Mouse (Mus musculus): Measurements from ENCODE around the gene Reln. TPM values are rescaled to one million over a fixed set of nuclear protein-coding genes. Genes with fewer than 3 reads are reported as not detected.

Reln gene
- polyA plus RNA-seq, 1 experiment from 2014 or later = 1.8 TPM

GRCm38 (mm10) chr5:21914776-21915175, 429.7 kb downstream of the Reln start:
- Histone ChIP-seq H3K4me1 (ENCODE audit: insufficient read depth) (no peaks in the 10 kb centered on the region), H3K27me3 (ENCODE audit: insufficient read depth, low read length) (no peaks in the 10 kb centered on the region), H3K4me3 (ENCODE audit: low read depth, low read length) (no peak overlapping the region), H3K9ac (no peak overlapping the region), H3K9me3 (ENCODE audit: low read depth, low read length) (no peaks in the 10 kb centered on the region), H3K4me2 (no peak overlapping the region), H3K36me3 (ENCODE audit: insufficient read depth) (no peaks in the 10 kb centered on the region), H3K27ac (ENCODE audit: low read depth) (no peak overlapping the region)
- TF ChIP-seq CTCF (IDR thresholded peaks at IDR 0.05; ENCODE audit: low read depth) = no peak
- DNase-seq = no peak
- ATAC-seq (ENCODE audit: insufficient read depth) = no peak
- 41% methylated on average over 3 of the region's 3 CpGs for WGBS

GRCm38 (mm10) chr5:21912835-21913530, 431.5 kb downstream of the Reln start:
- Histone ChIP-seq H3K36me3 (ENCODE audit: insufficient read depth) (no peaks in the 10 kb centered on the region), H3K9me3 (ENCODE audit: low read depth, low read length) (no peaks in the 10 kb centered on the region), H3K4me2 (no peak overlapping the region), H3K9ac (no peak overlapping the region), H3K4me1 (ENCODE audit: insufficient read depth) (no peaks in the 10 kb centered on the region), H3K27me3 (ENCODE audit: insufficient read depth, low read length) (no peaks in the 10 kb centered on the region), H3K4me3 (ENCODE audit: low read depth, low read length) (no peak overlapping the region), H3K27ac (ENCODE audit: low read depth) (no peak overlapping the region)
- DNase-seq = no peak
- ATAC-seq (ENCODE audit: insufficient read depth) = no peak
- no peak for TF ChIP-seq CTCF (IDR thresholded peaks at IDR 0.05; ENCODE audit: low read depth)
- WGBS = 75% methylated on average over 23 of the region's 23 CpGs

- DNase-seq (no peak), ATAC-seq (ENCODE audit: insufficient read depth) (no peak)
- no peak overlapping the region for H3K4me3 ChIP-seq (ENCODE audit: low read depth, low read length)
- WGBS = 89% methylated on average over 12 of the region's 12 CpGs
- no peaks in the 10 kb centered on the region for H3K36me3 ChIP-seq (ENCODE audit: insufficient read depth)
- no peak overlapping the region for H3K27ac ChIP-seq (ENCODE audit: low read depth)
- no peaks in the 10 kb centered on the region for H3K9me3 ChIP-seq (ENCODE audit: low read depth, low read length)
- H3K4me1 ChIP-seq (ENCODE audit: insufficient read depth) = no peaks in the 10 kb centered on the region
- no peak for TF ChIP-seq CTCF (IDR thresholded peaks at IDR 0.05; ENCODE audit: low read depth)
- no peak overlapping the region for H3K4me2 ChIP-seq
- no peak overlapping the region for H3K9ac ChIP-seq
- H3K27me3 ChIP-seq (ENCODE audit: insufficient read depth, low read length) = no peaks in the 10 kb centered on the region
These were observed 433.8 kb downstream of the Reln start for GRCm38 (mm10) chr5:21910726-21911125.

GRCm38 (mm10) chr5:21909713-21910112, 434.8 kb downstream of the Reln start:
- no peak for ATAC-seq (ENCODE audit: insufficient read depth)

GRCm38 (mm10) chr5:21901411-21901810, 443.1 kb downstream of the Reln start:
- no peak for ATAC-seq (ENCODE audit: insufficient read depth)
- 53% methylated on average over 12 of the region's 12 CpGs for WGBS
- TF ChIP-seq CTCF (IDR thresholded peaks at IDR 0.05; ENCODE audit: low read depth) = no peak
- Histone ChIP-seq H3K36me3 (ENCODE audit: insufficient read depth) (no peaks in the 10 kb centered on the region), H3K27ac (ENCODE audit: low read depth) (no peak overlapping the region), H3K27me3 (ENCODE audit: insufficient read depth, low read length) (no peaks in the 10 kb centered on the region), H3K4me3 (ENCODE audit: low read depth, low read length) (no peak overlapping the region), H3K9ac (no peak overlapping the region), H3K9me3 (ENCODE audit: low read depth, low read length) (no peaks in the 10 kb centered on the region), H3K4me2 (no peak overlapping the region), H3K4me1 (ENCODE audit: insufficient read depth) (no peaks in the 10 kb centered on the region)
- no peak for DNase-seq

More at GRCm38 (mm10) chr5:21909713-21910112, 434.8 kb downstream of the Reln start:
- 67% methylated on average over 3 of the region's 3 CpGs for WGBS
- no peak overlapping the region for H3K4me2 ChIP-seq
- no peak overlapping the region for H3K27ac ChIP-seq (ENCODE audit: low read depth)
- H3K36me3 ChIP-seq (ENCODE audit: insufficient read depth) = no peaks in the 10 kb centered on the region
- no peaks in the 10 kb centered on the region for H3K27me3 ChIP-seq (ENCODE audit: insufficient read depth, low read length)
- no peak overlapping the region for H3K4me3 ChIP-seq (ENCODE audit: low read depth, low read length)
- H3K9me3 ChIP-seq (ENCODE audit: low read depth, low read length) = no peaks in the 10 kb centered on the region
- no peak for DNase-seq
- no peak overlapping the region for H3K9ac ChIP-seq
- no peak for TF ChIP-seq CTCF (IDR thresholded peaks at IDR 0.05; ENCODE audit: low read depth)
- H3K4me1 ChIP-seq (ENCODE audit: insufficient read depth) = no peaks in the 10 kb centered on the region

GRCm38 (mm10) chr5:21900891-21901290, 443.6 kb downstream of the Reln start:
- Histone ChIP-seq H3K36me3 (ENCODE audit: insufficient read depth) (no peaks in the 10 kb centered on the region), H3K27ac (ENCODE audit: low read depth) (no peak overlapping the region), H3K9ac (no peak overlapping the region), H3K4me1 (ENCODE audit: insufficient read depth) (no peaks in the 10 kb centered on the region), H3K4me3 (ENCODE audit: low read depth, low read length) (no peak overlapping the region), H3K27me3 (ENCODE audit: insufficient read depth, low read length) (no peaks in the 10 kb centered on the region), H3K4me2 (no peak overlapping the region), H3K9me3 (ENCODE audit: low read depth, low read length) (no peaks in the 10 kb centered on the region)
- TF ChIP-seq CTCF (IDR thresholded peaks at IDR 0.05; ENCODE audit: low read depth) = no peak
- ATAC-seq (ENCODE audit: insufficient read depth) (no peak), DNase-seq (no peak)
- 58% methylated on average over 6 of the region's 6 CpGs for WGBS

- 82% methylated on average over 6 of the region's 6 CpGs for WGBS
- H3K27me3 ChIP-seq (ENCODE audit: insufficient read depth, low read length) = no peaks in the 10 kb centered on the region
- DNase-seq (no peak), ATAC-seq (ENCODE audit: insufficient read depth) (no peak)
- H3K9ac ChIP-seq = no peak overlapping the region
- no peaks in the 10 kb centered on the region for H3K9me3 ChIP-seq (ENCODE audit: low read depth, low read length)
- H3K36me3 ChIP-seq (ENCODE audit: insufficient read depth) = no peaks in the 10 kb centered on the region
- TF ChIP-seq CTCF (IDR thresholded peaks at IDR 0.05; ENCODE audit: low read depth) = no peak
- no peak overlapping the region for H3K27ac ChIP-seq (ENCODE audit: low read depth)
- H3K4me1 ChIP-seq (ENCODE audit: insufficient read depth) = no peaks in the 10 kb centered on the region
- no peak overlapping the region for H3K4me3 ChIP-seq (ENCODE audit: low read depth, low read length)
- no peak overlapping the region for H3K4me2 ChIP-seq
These were observed 445.6 kb downstream of the Reln start for GRCm38 (mm10) chr5:21898875-21899274.

All from lung, embryonic 14.5 days (tissue).